In genomic region chr2:31125156-31125555, GRCm38 (mm10) we compare ENCODE assay signal across 17 mouse cellular contexts. TPM values are rescaled to one million over a fixed set of nuclear protein-coding genes. Genes with fewer than 3 reads are reported as not detected.
A peak's percentile ranks its signal among the peaks of the same experiment; 100 is the strongest.
DNase-seq lines count a peak whose midpoint lies in the region; ATAC-seq and TF ChIP-seq lines count a peak whose summit lies in the region.
"Had no signal": no experiment of that assay in that cellular context is flagged by ENCODE, and none has a peak within 500 bp of the region (broad histone marks: within the 10 kb centered on the region; RNA-seq: fewer than 3 reads in every experiment).

No protein-coding gene starts in this region.

- no peak for TF ChIP-seq POLR2A in embryonic fibroblast, embryonic 13.5 days (IDR thresholded peaks at IDR 0.05; ENCODE audit: low read depth, low read length)

- no peak overlapping the region for H3K4me3 ChIP-seq in heart, embryonic 15.5 days
- no peak overlapping the region for H3K4me3 ChIP-seq in lung, embryonic 15.5 days
- H3K4me3 ChIP-seq in embryonic fibroblast, embryonic 13.5 days (ENCODE audit: insufficient read depth, low read length) = no peak overlapping the region
- no peak overlapping the region for H3K4me3 ChIP-seq in liver, embryonic 16.5 days (ENCODE audit: low read depth, low read length)
- H3K4me3 ChIP-seq: forebrain, embryonic 10.5 days; hindbrain, embryonic 12.5 days; neural tube, embryonic 13.5 days; stomach, embryonic 15.5 days had no signal

- H3K9ac ChIP-seq in heart, embryonic 15.5 days = no peak overlapping the region
- H3K9ac ChIP-seq in lung, embryonic 15.5 days = no peak overlapping the region
- no peak overlapping the region for H3K9ac ChIP-seq in liver, embryonic 16.5 days (ENCODE audit: low read depth, low read length)
- H3K9ac ChIP-seq: hindbrain, embryonic 12.5 days; neural tube, embryonic 13.5 days; stomach, embryonic 15.5 days had no signal

- peaks cover 55% of the 10 kb centered on the region for H3K4me1 ChIP-seq in heart, embryonic 15.5 days (replicated peaks)
- H3K4me1 ChIP-seq in lung, embryonic 15.5 days = peaks cover 43% of the 10 kb centered on the region
- H3K4me1 ChIP-seq in embryonic fibroblast, embryonic 13.5 days (ENCODE audit: control insufficient read depth, insufficient read depth, low read length) = peaks cover 16% of the 10 kb centered on the region
- peaks cover 25% of the 10 kb centered on the region for H3K4me1 ChIP-seq in liver, embryonic 16.5 days (ENCODE audit: control insufficient read depth, low read depth, low read length)

- no peak for TF ChIP-seq CTCF in embryonic fibroblast, embryonic 13.5 days (IDR thresholded peaks at IDR 0.05; ENCODE audit: borderline replicate concordance, insufficient read depth, low read length)

- no peak for ATAC-seq in heart, embryonic 15.5 days (replicated peaks; ENCODE audit: insufficient number of reproducible peaks, insufficient read depth, low FRiP score, low read depth)
- ATAC-seq in lung, embryonic 15.5 days (ENCODE audit: borderline replicate concordance, extremely low read depth, low FRiP score, low TSS enrichment) = no peak
- no peak for ATAC-seq in liver, embryonic 16.5 days (ENCODE audit: low read depth)
- ATAC-seq: inflammation-experienced regulatory T-cells, adult 6 months had no signal

- DNase-seq in heart, postnatal 14 days = no peak
- no peak for DNase-seq in lung, postnatal 4 days
- DNase-seq in Muller cell, postnatal 12 days (ENCODE audit: inconsistent ontology term) = no peak
- DNase-seq: cerebellum, postnatal 10 days; gastrocnemius, postnatal 10 days; left cerebral cortex, postnatal 4 days; right cerebral cortex, postnatal 14 days had no signal

- H3K36me3 ChIP-seq in heart, embryonic 15.5 days = no peaks in the 10 kb centered on the region
- H3K36me3 ChIP-seq in lung, embryonic 15.5 days = no peaks in the 10 kb centered on the region
- H3K36me3 ChIP-seq in liver, embryonic 16.5 days (ENCODE audit: control insufficient read depth, insufficient read depth) = no peaks in the 10 kb centered on the region
- H3K36me3 ChIP-seq: forebrain, embryonic 10.5 days; hindbrain, embryonic 12.5 days; neural tube, embryonic 13.5 days; stomach, embryonic 15.5 days had no signal

- intact Hi-C loops in heart, postnatal 14 days (cut with DNase I) = loop anchor here (5.0 kb wide), 1 partner anchor 38 kb away; no protein-coding TSS in a partner anchor

- 56% methylated on average over 7 of the region's 7 CpGs for WGBS in heart, embryonic 15.5 days
- WGBS in lung, embryonic 15.5 days = 63% methylated on average over 7 of the region's 7 CpGs
- WGBS in liver, embryonic 16.5 days (ENCODE audit: insufficient replicate concordance) = 27% methylated on average over 7 of the region's 7 CpGs

- no peaks in the 10 kb centered on the region for H3K9me3 ChIP-seq in heart, embryonic 15.5 days (replicated peaks)
- H3K9me3 ChIP-seq in lung, embryonic 15.5 days = no peaks in the 10 kb centered on the region
- H3K9me3 ChIP-seq in liver, embryonic 16.5 days (replicated peaks; ENCODE audit: control insufficient read depth, low read length) = no peaks in the 10 kb centered on the region
- H3K9me3 ChIP-seq: forebrain, embryonic 10.5 days; hindbrain, embryonic 12.5 days; neural tube, embryonic 13.5 days; stomach, embryonic 15.5 days had no signal

- H3K4me2 ChIP-seq in heart, embryonic 15.5 days = no peak overlapping the region
- no peak overlapping the region for H3K4me2 ChIP-seq in lung, embryonic 15.5 days
- no peak overlapping the region for H3K4me2 ChIP-seq in liver, embryonic 16.5 days (ENCODE audit: low read depth, low read length)
- H3K4me2 ChIP-seq: hindbrain, embryonic 12.5 days; midbrain, embryonic 11.5 days; neural tube, embryonic 13.5 days; stomach, embryonic 15.5 days had no signal

- no peaks in the 10 kb centered on the region for H3K27me3 ChIP-seq in heart, embryonic 15.5 days
- H3K27me3 ChIP-seq in lung, embryonic 15.5 days = no peaks in the 10 kb centered on the region
- H3K27me3 ChIP-seq in liver, embryonic 16.5 days (ENCODE audit: control insufficient read depth, insufficient read depth, low read depth, low read length) = no peaks in the 10 kb centered on the region
- H3K27me3 ChIP-seq: hindbrain, embryonic 12.5 days; neural tube, embryonic 13.5 days; stomach, embryonic 15.5 days had no signal

- peak overlapping the region; percentile 81 for H3K27ac ChIP-seq in heart, embryonic 15.5 days
- H3K27ac ChIP-seq in lung, embryonic 15.5 days = peak overlapping the region; percentile 42; the same call in 1 of the 2 replicates
- H3K27ac ChIP-seq in embryonic fibroblast, embryonic 13.5 days (ENCODE audit: insufficient read depth, low read length) = peak overlapping the region; percentile 56
- peak overlapping the region; percentile 33; the same call in 1 of the 2 replicates for H3K27ac ChIP-seq in liver, embryonic 16.5 days (ENCODE audit: low read length)
- H3K27ac ChIP-seq: forebrain, embryonic 10.5 days; hindbrain, embryonic 12.5 days; neural tube, embryonic 13.5 days had no signal

RNA-seq across cellular contexts. Expression of gene Fnbp1, which starts 16.7 kb away (rescaled TPM):
- polyA plus RNA-seq in heart, embryonic 15.5 days (2015; fragmentation: Nextera tagmentation; extraction: Ambion mirVana) = 16.0 and 21.8 TPM in 2 replicates
- 10 to 100 TPM; 49.5 to 51.9 TPM for total RNA-seq in heart, postnatal 14 days (2021)
- 14.2 and 17.7 TPM in 2 replicates for polyA plus RNA-seq in lung, embryonic 15.5 days (2015; fragmentation: Nextera tagmentation; extraction: Ambion mirVana)
- 69.8 and 75.6 TPM in 2 replicates for polyA plus RNA-seq in embryonic fibroblast, embryonic 13.5 days (2011; ENCODE audit: insufficient read length, low read depth, missing spikeins)
- 5.2 and 5.9 TPM in 2 replicates for polyA plus RNA-seq in liver, embryonic 16.5 days (2015; fragmentation: Nextera tagmentation; extraction: Ambion mirVana)

RNA-seq across cellular contexts. Expression of gene Gpr107, which starts 27.0 kb away (rescaled TPM):
- polyA plus RNA-seq in heart, embryonic 15.5 days (2015; fragmentation: Nextera tagmentation; extraction: Ambion mirVana) = 26.4 and 31.0 TPM in 2 replicates
- 10 to 100 TPM; 39.2 to 41.7 TPM for total RNA-seq in heart, postnatal 14 days (2021)
- 32.3 and 33.3 TPM in 2 replicates for polyA plus RNA-seq in lung, embryonic 15.5 days (2015; fragmentation: Nextera tagmentation; extraction: Ambion mirVana)
- polyA plus RNA-seq in embryonic fibroblast, embryonic 13.5 days (2011; ENCODE audit: insufficient read length, low read depth, missing spikeins) = 81.1 and 92.5 TPM in 2 replicates
- polyA plus RNA-seq in liver, embryonic 16.5 days (2015; fragmentation: Nextera tagmentation; extraction: Ambion mirVana) = 11.5 and 11.9 TPM in 2 replicates
